Mouse (Mus musculus): Measurements from ENCODE around the gene Fkbp9. TPM values are rescaled to one million over a fixed set of nuclear protein-coding genes. Genes with fewer than 3 reads are reported as not detected.

Fkbp9 gene
- polyA plus RNA-seq, 3 experiments from 2014 or later: not detected

DNA sequence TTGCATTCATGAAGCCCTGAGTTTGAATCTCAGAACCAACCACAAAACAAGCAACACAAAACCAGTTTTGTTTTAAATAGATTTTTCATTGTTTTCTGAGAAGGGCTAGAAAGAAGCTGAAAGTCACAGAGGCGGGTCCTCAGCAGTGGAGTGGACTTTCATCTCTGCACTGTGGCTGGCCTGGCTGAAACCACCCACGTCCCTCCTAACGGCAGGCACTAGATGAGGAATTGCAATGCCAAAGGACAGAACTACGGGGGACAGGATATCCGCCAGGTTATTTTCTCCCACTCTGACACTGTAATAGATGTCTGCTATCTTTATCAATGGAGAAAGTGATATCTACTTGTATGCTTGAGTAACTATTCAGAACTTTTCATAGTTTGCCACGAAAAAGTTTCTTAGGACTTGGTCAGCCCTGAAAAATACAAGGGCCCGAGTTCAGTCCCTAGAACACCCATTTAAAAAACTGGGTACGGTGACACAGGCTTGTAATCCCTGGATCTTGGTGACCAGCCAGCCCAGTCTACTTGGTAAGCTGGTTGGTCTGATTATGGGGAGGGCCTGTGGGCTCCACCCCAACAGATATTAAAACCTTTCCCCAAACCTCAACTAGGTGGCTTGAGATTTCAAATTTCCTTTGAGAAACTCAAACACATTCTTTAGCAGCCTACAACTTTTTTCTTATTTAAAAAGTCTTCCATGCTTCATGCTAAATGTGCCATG lies 74.4 kb downstream of the Fkbp9 start:
- ATAC-seq: no peak

DNA sequence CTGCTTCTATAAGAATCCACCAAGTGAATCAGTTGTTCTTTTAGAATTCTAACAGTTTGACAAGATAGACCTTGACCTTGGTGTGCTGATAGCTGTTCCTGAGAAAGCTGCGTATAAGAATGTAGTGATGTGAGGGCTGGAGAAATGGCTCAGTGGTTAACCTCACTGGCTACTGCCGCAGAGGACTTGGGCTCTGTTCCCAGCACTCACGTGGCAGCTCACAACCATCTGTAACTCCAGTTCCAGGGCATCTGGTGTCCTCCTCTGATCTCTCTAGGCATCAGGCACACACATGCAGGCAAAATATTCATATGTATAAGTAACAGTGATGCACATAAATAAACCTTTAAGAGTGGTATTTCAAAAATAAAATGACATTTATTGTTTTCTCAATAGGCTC lies 76.1 kb downstream of the Fkbp9 start:
- ATAC-seq: no peak

DNA sequence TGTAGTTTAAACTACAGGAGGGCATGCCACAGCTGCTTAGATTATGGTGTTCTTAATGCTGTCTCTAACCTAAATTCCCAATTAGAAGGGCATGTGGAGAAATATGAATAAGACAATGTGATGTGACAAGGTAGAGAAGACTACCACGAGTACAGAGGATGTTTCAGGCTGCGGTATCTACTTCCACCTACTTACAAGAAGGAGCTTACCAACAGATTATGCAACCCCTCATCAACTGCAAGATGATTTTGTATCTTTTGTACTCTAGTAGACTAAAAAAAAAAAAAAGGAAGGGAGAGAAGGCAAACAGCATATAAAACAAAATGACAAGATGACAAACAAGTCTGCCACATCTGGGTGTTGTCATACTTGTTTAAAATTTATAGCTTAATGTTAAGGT lies 76.5 kb downstream of the Fkbp9 start:
- ATAC-seq: no peak

DNA sequence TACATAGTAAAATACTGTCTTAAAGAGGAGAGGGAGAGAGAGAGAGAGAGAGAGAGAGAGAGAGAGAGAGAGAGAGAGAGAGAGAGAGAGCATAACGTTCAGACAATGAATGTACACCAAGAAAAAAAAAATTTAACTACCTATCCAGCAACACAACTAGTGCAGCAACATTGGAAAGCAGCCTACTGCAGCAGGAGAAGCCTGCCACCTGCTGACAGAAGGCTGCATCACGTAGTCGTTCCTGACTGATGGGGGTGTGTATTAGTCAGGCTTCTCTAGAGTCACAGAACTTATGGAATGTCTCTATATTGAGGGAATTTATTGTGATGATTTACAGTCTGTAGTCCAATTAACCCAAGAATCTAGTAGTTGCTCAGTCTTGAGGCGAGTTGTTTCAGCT lies 77.1 kb downstream of the Fkbp9 start:
- peak; percentile 87 for ATAC-seq

DNA sequence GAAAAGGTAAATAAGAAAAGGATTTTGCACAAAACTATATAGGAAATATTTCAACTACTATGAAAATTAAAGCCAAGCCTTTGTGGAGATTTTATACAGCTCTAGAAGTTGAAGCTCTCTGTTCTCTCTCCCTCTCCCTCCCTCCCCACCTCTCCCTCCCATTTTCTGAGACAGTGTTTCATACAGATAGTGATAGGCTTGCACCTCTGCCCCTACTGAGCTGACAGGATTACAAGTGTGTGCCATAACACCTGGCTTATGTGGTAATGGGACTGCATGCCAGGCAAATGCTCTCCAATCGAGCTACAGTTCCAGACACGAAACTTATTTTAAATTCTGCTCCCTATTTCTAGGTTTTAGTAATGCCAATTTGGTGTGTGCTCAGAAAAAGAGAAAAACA lies 79.1 kb downstream of the Fkbp9 start:
- ATAC-seq: no peak

DNA sequence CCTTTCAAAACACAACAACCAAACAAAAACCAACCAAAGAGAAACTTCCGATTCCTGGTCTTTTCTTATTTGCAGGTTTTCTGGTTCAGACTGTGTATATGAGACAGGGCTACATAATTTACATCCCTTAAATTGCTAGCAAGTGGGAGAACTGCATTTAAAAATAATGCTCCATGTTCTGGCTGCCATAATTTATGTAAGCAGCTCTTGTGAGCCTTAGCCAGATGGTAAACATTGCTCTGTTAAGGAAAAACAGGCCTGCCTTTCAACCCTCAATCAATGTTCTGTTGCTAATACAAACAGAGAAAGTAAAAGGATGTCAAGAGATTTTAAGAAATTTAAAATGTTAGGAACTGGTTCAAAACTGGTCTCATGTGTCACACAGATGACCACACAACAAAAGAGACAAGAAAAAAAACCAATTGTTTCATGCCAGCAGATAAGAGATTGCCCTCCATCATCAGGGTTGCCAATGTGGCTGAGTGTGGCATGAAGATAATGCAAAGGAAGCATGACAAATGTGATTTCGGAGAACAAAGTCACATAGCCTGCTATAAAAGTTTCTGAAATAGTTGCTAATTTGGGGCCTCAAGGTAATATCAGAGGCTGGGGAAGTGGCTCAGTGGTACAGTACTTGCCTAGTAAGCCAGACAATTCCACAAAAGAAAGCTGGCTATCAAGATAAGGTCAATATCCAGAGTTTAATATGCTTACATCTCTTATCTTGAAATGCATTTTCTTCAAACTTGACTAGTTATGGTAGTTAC lies 81.4 kb downstream of the Fkbp9 start:
- no peak for ATAC-seq

DNA sequence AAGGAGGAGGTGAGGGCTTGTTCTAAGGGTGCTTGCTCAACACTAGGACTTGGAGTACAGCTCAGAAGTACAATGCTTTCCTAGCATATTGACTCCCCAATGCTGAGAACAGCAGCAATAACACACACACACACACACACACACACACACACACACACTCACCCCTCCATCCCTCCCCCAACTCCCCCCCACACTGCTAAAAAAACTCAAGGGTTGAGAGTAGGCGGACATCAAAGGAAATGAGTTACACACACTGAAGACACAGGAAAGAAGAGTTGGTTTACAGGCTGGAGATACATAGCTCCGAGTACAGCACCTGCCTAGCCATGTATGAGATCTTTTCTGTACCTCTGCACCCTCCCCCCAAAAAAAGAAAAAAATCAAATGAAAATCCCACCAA lies 84.4 kb downstream of the Fkbp9 start:
- peak; percentile 92 for ATAC-seq

DNA sequence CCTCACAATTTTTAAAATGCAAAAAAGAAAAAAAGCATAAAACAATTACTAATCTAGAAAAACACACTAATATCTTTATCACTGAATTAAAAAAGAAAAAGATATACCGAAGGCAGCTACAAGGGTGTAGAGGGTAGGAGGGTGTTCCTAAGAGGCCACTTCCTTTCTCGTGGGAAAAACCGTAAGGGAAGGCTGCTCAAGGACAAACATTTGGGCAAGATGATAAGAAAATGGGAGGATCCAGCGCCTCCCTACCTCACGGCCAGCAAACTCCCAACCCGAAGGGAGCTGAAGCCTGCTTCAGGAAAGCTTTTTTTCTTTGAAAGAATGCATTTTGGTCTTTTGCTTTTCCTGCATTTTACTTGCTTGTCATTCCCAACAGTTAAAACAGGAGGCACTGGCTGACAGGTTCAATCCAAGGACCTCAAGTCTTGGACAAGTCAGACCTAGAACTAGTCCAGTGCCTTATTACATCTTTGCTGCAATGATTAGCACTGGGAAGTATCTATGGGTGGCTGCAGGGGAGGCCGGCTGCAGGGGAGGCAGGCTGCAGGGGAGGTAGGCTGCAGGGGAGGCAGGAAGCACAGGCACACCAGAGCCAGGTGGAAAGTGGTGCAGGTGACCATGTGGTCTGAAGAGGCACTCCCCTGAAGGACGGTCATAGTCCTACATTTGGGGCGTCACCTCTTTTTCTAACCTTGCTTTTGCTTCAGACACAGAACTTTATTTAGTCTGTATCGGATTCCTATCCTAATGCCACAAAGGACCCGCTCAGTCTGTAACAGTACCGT lies 85.9 kb downstream of the Fkbp9 start:
- no peak for ATAC-seq

DNA sequence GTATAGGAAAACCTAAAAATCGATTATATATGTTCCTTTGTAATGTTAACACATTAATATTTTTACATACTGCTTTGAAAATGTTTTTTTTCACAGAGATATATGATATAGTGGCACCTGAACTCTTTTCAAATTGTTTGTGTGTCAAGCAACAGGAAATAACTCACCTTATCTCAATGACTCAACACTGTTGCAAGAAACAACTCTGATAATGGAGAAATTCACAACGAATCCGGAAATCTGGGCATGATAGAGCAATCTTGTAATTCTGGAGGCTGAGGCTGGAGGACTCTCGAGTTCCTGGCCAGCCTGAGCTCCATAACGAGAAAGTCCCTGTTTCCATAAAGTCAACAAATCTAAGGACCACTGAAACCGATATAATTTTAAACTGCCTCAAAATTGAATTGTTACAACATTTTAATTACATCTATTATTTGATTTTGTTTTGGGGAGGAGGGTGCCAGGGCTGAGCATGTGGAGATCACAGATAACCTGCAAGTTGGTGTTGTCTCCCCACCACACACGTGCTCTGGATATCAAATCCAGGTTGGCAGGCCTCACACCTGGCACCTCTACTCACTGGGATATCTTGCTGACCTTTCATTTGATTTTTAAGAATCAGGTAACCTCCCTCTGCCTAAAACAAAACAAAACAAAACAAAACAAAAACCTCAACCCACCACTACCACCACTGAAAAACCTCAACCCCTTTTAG lies 87.6 kb downstream of the Fkbp9 start:
- ATAC-seq: no peak

DNA sequence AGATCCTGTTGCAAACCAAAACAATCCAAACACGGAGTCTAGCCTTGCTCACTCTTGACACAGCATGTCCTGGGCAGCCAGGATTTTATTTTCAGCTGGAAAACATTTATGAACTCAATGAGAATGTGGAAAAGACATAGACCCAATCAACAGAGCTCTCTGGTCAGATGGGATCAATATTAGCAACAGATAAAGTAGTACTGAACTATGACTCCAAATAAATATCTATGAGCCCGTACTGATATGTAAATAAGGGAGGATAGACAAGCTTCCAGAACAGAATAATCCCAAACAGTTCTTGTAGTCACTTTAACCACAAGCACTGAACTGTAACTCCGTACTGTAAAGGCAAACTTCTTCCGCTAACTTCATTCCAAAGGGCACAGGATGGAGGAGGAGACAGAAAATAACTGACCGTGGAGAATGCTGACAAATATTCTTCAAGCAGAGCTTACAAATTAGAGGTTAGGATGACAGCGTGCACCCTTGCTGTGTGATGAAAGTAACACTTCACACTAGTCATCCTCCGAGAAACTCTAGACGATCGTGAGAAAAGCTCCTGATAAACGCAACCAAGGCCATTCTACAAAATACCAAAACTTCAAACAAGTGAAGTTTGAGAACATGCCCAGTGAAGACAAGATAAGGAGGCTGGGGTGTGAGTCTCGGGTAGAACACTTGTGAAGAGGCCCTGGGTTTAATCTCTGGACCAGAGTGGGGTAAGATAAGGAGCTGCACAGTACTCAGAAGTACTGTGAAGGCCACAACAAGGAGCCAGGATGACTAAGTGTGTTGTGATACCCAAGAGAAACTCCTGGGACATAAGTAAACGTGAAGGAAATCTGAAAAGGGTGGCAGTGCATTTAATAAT lies 88.6 kb downstream of the Fkbp9 start:
- ATAC-seq: no peak

DNA sequence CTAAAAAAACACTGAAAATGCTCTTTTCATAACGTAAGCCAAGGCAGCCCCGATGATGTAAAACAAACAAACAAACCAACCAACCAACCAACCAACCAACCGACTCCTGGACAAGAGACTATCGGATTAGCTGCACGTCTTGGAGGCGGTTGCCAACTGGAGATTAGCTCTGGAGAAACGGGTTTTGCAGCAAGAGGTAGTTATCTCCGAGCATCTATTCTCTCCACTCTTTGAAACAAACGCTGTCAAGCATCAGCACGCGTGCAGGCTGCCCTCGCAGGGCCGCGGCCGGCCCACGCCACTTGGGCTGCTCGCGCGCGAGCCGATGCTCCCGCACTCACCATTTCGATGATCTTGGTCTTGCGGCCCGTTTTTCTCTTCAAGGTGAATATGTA lies 91.5 kb downstream of the Fkbp9 start:
- peak; percentile 5 for ATAC-seq

DNA sequence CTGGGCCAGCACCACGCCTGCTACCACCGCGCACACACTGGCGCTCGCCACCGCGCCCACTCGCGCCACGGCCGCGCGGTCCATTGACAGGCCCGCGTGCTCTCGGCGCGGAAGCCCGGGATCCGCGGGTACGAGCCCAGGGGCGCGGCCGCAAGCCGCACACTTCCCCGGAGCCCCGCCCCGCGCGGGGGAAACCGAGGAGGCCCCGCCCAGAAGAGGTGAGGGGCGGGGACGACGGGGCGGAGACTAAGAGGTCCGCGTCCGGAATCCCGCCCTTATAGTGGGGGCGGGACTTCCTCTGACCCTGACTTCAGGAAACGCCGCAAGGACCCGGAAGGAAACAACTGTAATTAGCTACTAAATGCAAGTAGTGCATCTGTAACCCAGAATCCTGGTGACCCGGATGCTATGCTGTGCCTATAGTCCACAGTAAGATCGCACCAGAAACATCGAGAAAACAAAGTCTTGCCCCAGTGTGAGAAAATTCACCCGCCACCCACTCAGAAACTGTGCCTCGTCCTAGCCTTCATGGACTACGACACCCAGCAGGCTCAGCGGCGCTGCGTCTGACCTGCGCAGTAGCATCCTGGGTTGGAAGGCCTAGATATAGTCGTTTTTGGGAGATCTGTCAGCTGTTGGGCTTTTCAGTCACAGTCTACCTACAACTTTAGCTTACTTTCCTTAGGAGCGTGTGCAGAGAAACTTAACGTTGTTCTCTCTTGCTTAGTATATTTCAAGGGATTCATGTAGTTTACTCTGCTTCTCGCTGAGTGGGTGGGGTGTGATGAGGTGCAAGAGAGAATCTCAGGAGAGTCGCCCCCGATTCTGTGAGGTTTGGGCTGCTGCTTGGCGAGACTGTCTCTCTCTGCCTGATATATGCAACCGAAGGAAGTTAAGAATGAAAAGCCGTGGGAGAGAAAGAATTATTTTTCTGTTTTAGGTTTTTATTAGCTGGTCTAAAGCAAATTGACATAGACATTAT lies 92.2 kb downstream of the Fkbp9 start, which contains the start of the genes Nt5c3 and Vmn1r4:
Gene Nt5c3 (minus strand): TSS at position 207 of the 982 bp plus-strand sequence.
Gene Vmn1r4 (plus strand): TSS at position 290 of the 982 bp plus-strand sequence.
- ATAC-seq: peak; percentile 91

Other genes with a start within 250 kb of the Fkbp9 start
- 100 to 1,000 TPM in 2 of 3 experiments, 10 to 100 TPM in 1; 96.8 to 211 (median 126) TPM for gene Lsm5, start 127.3 kb upstream of the Fkbp9 start, polyA plus RNA-seq (2017; shearing (Covaris generic))
- gene Avl9, start 117.2 kb upstream of the Fkbp9 start, polyA plus RNA-seq (2017; shearing (Covaris generic)): 10 to 100 TPM; 10.5 to 13.6 (median 10.8) TPM
- gene Kbtbd2, start 34.2 kb upstream of the Fkbp9 start, polyA plus RNA-seq (2017; shearing (Covaris generic)): 10 to 100 TPM; 15.7 to 24.7 (median 22.9) TPM
- gene Nt5c3, start 91.9 kb downstream of the Fkbp9 start, polyA plus RNA-seq (2017; shearing (Covaris generic)): 10 to 100 TPM; 55.7 to 77.7 (median 57.7) TPM
- gene Vmn1r4, start 92.0 kb downstream of the Fkbp9 start, polyA plus RNA-seq (2017; shearing (Covaris generic)): not detected
- gene Vmn1r5, start 138.2 kb downstream of the Fkbp9 start, polyA plus RNA-seq (2017; shearing (Covaris generic)): not detected
- not detected for gene Vmn1r6, start 165.2 kb downstream of the Fkbp9 start, polyA plus RNA-seq (2017; shearing (Covaris generic))
- gene Vmn1r7, start 193.3 kb downstream of the Fkbp9 start, polyA plus RNA-seq (2017; shearing (Covaris generic)): not detected
- gene Vmn1r8, start 200.2 kb downstream of the Fkbp9 start, polyA plus RNA-seq (2017; shearing (Covaris generic)): not detected
- not detected for gene Vmn1r9, start 234.7 kb downstream of the Fkbp9 start, polyA plus RNA-seq (2017; shearing (Covaris generic))